Mouse (Mus musculus) hindbrain, embryonic 15.5 days (tissue): ENCODE data around the gene Marf1. TPM values are rescaled to one million over a fixed set of nuclear protein-coding genes. Genes with fewer than 3 reads are reported as not detected.

Experiments used
- ATAC-seq: fragments of 200-750 bp; cut with Nextera tagmentation; 2 replicates; pipeline ENCODE4 v1.8.0; 2017; ENCODE audit warnings: low read depth, moderate number of reproducible peaks, moderate TSS enrichment; ENCODE audit not compliant: low FRiP score
- H3K27ac ChIP-seq: fragments of 300-500 bp; sonication (generic); replicated peaks from 2 replicates; pipeline ENCODE4 v1.5.1; 2015; ENCODE audit warnings: mild to moderate bottlenecking, inconsistent platforms
- H3K27me3 ChIP-seq: fragments of 300-500 bp; sonication (generic); 2 replicates; pipeline ENCODE4 v1.6.1; 2015; ENCODE audit warnings: control low read depth, inconsistent platforms
- H3K36me3 ChIP-seq: fragments of 300-500 bp; sonication (generic); 2 replicates; pipeline ENCODE4 v1.6.1; 2015; ENCODE audit warnings: control low read depth, inconsistent platforms
- H3K4me1 ChIP-seq: fragments of 300-500 bp; sonication (generic); replicated peaks from 2 replicates; pipeline ENCODE4 v1.6.1; 2015; ENCODE audit warnings: control low read depth, inconsistent platforms
- H3K4me2 ChIP-seq: fragments of 300-500 bp; sonication (generic); 2 replicates; pipeline ENCODE4 v1.6.1; 2015; ENCODE audit warnings: moderate library complexity, mild to moderate bottlenecking, inconsistent platforms
- H3K4me3 ChIP-seq: fragments of 300-500 bp; sonication (generic); 2 replicates; pipeline ENCODE4 v1.5.1; 2015; ENCODE audit warnings: mild to moderate bottlenecking, inconsistent platforms
- H3K9ac ChIP-seq: fragments of 300-500 bp; sonication (generic); 2 replicates; pipeline ENCODE4 v1.6.1; 2015; ENCODE audit warnings: inconsistent platforms
- H3K9me3 ChIP-seq: fragments of 300-500 bp; sonication (generic); 2 replicates; pipeline ENCODE4 v1.6.1; 2016; ENCODE audit warnings: control low read depth, inconsistent platforms
- WGBS: fragments of 180-500 bp; shearing (Covaris S2); methylation state at CpG from one replicate; pipeline ENCODE4 v1.1.7; 2015; 5-methylcytosine and 5-hydroxymethylcytosine counted together
- polyA plus RNA-seq: library from polyadenylated mRNA; unstranded; fragments of >200 nt; fragmentation: Nextera tagmentation; extraction: Ambion mirVana; gene quantifications from 2 replicates; pipeline ENCODE4 v1.2.1, GENCODE M21; 2015

Marf1 gene
- polyA plus RNA-seq, result 14.3 and 15.5 TPM in 2 replicates

- WGBS, result under 1% methylated on average over 40 of the region's 43 CpGs
- Histone ChIP-seq H3K4me3 (peak within 1 kb of the TSS; percentile 65), H3K27ac (peak within 1 kb of the TSS; percentile 67), H3K4me1 (peaks cover 23% of the 10 kb centered on the region), H3K36me3 (no peaks in the 10 kb centered on the region), H3K9me3 (no peaks in the 10 kb centered on the region), H3K9ac (peak within 1 kb of the TSS; percentile 54), H3K27me3 (no peaks in the 10 kb centered on the region), H3K4me2 (peak within 1 kb of the TSS; percentile 98)
- ATAC-seq, result peak; percentile 72
Observed at GRCm38 (mm10) chr16:14162988-14163416, at the start of gene Marf1, which contains the start of gene Nde1. TSS of gene Marf1 (minus strand) at chr16:14163351. TSS of gene Nde1 (plus strand) at chr16:14163275.

DNA sequence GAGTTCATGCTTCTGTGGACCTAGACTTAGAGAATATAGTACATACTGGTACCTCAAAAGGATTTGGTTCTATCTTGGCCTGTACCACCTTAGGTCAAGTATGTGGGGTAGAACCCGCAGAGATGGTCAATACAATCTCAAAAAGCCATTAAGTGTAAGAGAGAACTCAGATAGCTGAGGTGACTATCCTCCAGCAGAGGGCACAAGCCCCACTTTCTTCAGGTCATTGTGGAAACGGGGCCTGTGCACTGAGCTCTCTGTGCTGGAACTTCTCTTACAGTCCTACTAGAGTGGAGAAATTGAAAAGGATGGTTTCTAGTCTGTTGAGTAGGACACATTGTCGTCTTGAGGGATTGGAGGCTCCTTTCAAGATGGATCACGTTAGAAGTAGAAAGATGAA, 35.6 kb upstream of the Marf1 start:
- no peaks in the 10 kb centered on the region for H3K27me3 ChIP-seq
- no peak for ATAC-seq
- WGBS, result 78% methylated on average over 4 of the region's 4 CpGs

GRCm38 (mm10) chr16:14195427-14195826, 32.3 kb upstream of the Marf1 start:
- Histone ChIP-seq H3K36me3 (no peaks in the 10 kb centered on the region), H3K27me3 (no peaks in the 10 kb centered on the region), H3K9ac (no peak overlapping the region), H3K4me1 (no peaks in the 10 kb centered on the region), H3K9me3 (no peaks in the 10 kb centered on the region), H3K4me3 (no peak overlapping the region), H3K4me2 (no peak overlapping the region), H3K27ac (no peak overlapping the region)
- 39% methylated on average over 1 of the region's 1 CpGs for WGBS
- ATAC-seq, result no peak

More for the DNA sequence above, 35.6 kb upstream of the Marf1 start:
- no peaks in the 10 kb centered on the region for H3K9me3 ChIP-seq
- H3K4me1 ChIP-seq, result no peaks in the 10 kb centered on the region
- H3K4me3 ChIP-seq, result no peak overlapping the region
- H3K36me3 ChIP-seq, result no peaks in the 10 kb centered on the region
- H3K4me2 ChIP-seq, result no peak overlapping the region
- H3K9ac ChIP-seq, result no peak overlapping the region
- H3K27ac ChIP-seq, result no peak overlapping the region

DNA sequence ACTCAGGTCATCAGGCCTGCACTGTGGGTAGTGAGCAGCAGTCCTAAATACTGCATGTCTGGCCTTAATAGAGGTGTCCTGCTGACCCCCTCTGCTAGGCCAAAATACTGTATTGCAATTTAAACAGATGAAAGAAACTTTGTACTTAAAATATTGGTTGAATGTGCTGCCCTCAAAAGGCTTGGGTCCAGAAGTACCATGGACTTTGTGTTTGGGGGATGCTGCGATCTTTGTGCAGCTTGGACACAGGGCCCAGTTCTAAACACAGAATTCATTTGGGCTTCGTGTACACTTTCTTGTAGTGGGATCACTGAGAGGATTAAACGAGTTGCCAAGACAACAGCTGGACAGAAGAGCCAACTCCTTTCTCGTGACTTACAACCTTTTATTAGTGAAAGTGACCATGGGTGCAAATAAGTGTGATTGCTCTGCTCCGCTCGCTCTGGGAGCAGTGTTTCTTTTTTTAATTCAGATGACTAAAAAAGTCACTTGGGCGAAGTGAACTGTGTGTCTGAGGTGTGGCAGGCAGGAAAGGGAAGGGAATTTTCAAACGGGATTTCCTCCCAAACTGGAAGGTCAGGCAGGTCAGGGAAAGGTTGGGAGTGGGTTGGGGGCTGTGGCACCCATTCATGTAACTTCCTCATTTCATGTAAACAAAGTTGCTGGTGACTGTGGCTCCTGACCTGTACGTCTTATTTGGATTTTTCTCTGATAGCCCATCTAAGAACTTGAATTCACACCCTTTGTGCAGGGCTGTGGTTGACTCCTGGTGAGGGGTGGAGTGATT, 31.2 kb upstream of the Marf1 start:
- Histone ChIP-seq H3K27ac (no peak overlapping the region), H3K36me3 (no peaks in the 10 kb centered on the region), H3K4me2 (no peak overlapping the region), H3K9ac (no peak overlapping the region), H3K4me3 (no peak overlapping the region), H3K9me3 (no peaks in the 10 kb centered on the region), H3K27me3 (no peaks in the 10 kb centered on the region), H3K4me1 (no peaks in the 10 kb centered on the region)
- ATAC-seq, result no peak
- 73% methylated on average over 9 of the region's 9 CpGs for WGBS

DNA sequence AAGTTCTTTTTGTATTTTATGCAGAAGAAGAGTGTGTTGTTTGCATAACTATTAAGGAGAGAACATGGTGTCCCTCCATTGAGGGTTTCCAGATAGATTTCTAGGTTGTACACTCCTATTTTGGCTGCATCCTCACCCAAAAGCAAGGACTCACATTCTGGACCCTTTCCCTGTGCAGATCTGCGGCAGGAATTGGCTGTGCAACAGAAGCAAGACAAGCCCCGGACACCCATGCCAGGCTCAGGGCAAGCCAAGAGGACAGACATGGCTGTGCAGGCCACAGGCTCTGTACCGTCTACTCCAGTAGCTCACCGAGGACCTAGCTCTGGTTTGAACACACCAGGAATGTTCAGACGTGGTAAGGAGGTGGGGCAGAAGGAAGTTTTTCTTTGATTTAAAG, 22.4 kb upstream of the Marf1 start:
- Histone ChIP-seq H3K4me2 (no peak overlapping the region), H3K27ac (no peak overlapping the region), H3K36me3 (0 out of 2 replicates have a peak, but pooled peaks cover 6% of the 10 kb centered on the region), H3K9ac (no peak overlapping the region), H3K9me3 (no peaks in the 10 kb centered on the region), H3K4me3 (no peak overlapping the region), H3K27me3 (no peaks in the 10 kb centered on the region), H3K4me1 (no peaks in the 10 kb centered on the region)
- WGBS, result 94% methylated on average over 5 of the region's 5 CpGs
- no peak for ATAC-seq

DNA sequence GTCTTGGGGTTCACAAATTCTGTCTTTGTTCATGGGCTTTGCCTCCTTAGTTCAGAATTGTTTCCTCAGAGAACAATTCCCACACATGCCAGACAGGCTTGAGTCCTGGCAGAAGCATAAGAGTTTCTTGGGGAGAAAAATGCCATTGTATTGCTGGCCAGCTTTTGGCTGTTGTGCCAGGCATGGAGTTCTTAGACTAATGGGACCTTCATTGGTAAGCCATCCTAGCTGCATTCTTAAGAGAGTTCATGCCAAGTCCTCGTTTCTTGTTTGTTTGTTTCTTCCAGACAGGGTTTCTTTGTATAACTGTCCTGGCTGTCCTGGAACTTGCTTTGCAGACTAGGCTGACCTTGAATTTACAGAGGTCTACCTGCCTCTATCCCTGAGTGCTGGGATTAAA, 20.7 kb upstream of the Marf1 start:
- WGBS, result 73% methylated on average over 1 of the region's 1 CpGs
- H3K36me3 ChIP-seq, result 0 out of 2 replicates have a peak, but pooled peaks cover 6% of the 10 kb centered on the region
- no peaks in the 10 kb centered on the region for H3K9me3 ChIP-seq
- H3K4me3 ChIP-seq, result no peak overlapping the region
- no peak overlapping the region for H3K27ac ChIP-seq
- H3K9ac ChIP-seq, result no peak overlapping the region
- H3K4me2 ChIP-seq, result no peak overlapping the region
- no peak for ATAC-seq
- no peaks in the 10 kb centered on the region for H3K4me1 ChIP-seq
- H3K27me3 ChIP-seq, result no peaks in the 10 kb centered on the region

DNA sequence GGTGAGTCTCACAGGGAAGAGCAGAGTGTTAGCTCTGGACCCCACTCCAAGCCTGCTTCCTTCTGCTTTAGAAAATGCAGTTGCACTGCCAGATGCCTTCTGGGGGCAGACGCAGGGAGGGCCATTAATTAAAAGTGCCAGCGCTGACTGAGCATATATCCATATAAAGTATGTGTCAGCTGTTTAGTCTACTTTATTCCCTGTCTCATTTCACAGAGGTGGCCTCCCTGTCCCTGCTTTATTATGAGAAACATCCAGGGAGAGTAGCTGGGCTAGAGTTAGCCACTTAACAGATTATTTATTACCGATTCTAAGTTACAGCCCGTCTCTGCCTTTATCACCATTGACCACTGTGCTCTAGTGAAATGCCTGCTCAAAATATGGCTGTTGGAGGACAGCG, 19.2 kb upstream of the Marf1 start:
- no peaks in the 10 kb centered on the region for H3K4me1 ChIP-seq
- no peaks in the 10 kb centered on the region for H3K9me3 ChIP-seq
- 80% methylated on average over 5 of the region's 5 CpGs for WGBS
- H3K36me3 ChIP-seq, result 0 out of 2 replicates have a peak, but pooled peaks cover 6% of the 10 kb centered on the region
- H3K4me2 ChIP-seq, result no peak overlapping the region
- no peaks in the 10 kb centered on the region for H3K27me3 ChIP-seq
- no peak for ATAC-seq
- no peak overlapping the region for H3K4me3 ChIP-seq
- no peak overlapping the region for H3K9ac ChIP-seq
- H3K27ac ChIP-seq, result no peak overlapping the region

- Histone ChIP-seq H3K9ac (no peak overlapping the region), H3K27me3 (no peaks in the 10 kb centered on the region), H3K36me3 (no peaks in the 10 kb centered on the region), H3K4me1 (no peaks in the 10 kb centered on the region), H3K4me2 (no peak overlapping the region), H3K27ac (no peak overlapping the region), H3K4me3 (no peak overlapping the region), H3K9me3 (no peaks in the 10 kb centered on the region)
- 83% methylated on average over 6 of the region's 6 CpGs for WGBS
- ATAC-seq, result no peak
Observed at GRCm38 (mm10) chr16:14180163-14180733, 17.1 kb upstream of the Marf1 start.

DNA sequence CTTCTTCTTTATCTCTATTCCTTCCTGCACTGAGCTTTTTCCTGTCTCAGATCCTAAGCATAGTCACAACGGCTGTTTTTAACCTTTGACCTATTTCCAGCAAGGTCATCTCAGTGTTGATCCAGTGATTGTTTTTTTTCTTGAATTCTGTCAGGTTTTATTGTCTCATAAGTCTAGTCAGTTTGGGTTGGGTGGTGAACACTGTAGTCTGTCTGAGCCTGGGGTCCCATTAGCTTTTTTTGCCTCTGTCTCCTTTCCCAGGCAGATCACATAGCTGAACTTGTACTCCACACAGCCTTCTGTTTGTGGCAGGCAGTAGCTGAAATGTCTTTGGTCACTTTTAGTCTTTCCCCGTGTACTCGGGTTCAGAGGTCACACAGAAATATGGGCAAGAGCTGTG, 14.9 kb upstream of the Marf1 start:
- Histone ChIP-seq H3K4me1 (no peaks in the 10 kb centered on the region), H3K27me3 (no peaks in the 10 kb centered on the region), H3K9ac (no peak overlapping the region), H3K27ac (no peak overlapping the region), H3K9me3 (no peaks in the 10 kb centered on the region), H3K4me2 (no peak overlapping the region), H3K36me3 (peaks cover 7% of the 10 kb centered on the region; the same call in 1 of the 2 replicates), H3K4me3 (no peak overlapping the region)
- 76% methylated on average over 3 of the region's 3 CpGs for WGBS
- ATAC-seq, result no peak

GRCm38 (mm10) chr16:14169706-14170105, 6.6 kb upstream of the Marf1 start:
- Histone ChIP-seq H3K4me2 (no peak overlapping the region), H3K4me3 (no peak overlapping the region), H3K9ac (no peak overlapping the region), H3K4me1 (no peaks in the 10 kb centered on the region), H3K9me3 (no peaks in the 10 kb centered on the region), H3K36me3 (peaks cover 10% of the 10 kb centered on the region; the same call in 1 of the 2 replicates), H3K27me3 (no peaks in the 10 kb centered on the region), H3K27ac (no peak overlapping the region)
- 92% methylated on average over 1 of the region's 1 CpGs for WGBS
- ATAC-seq, result no peak

DNA sequence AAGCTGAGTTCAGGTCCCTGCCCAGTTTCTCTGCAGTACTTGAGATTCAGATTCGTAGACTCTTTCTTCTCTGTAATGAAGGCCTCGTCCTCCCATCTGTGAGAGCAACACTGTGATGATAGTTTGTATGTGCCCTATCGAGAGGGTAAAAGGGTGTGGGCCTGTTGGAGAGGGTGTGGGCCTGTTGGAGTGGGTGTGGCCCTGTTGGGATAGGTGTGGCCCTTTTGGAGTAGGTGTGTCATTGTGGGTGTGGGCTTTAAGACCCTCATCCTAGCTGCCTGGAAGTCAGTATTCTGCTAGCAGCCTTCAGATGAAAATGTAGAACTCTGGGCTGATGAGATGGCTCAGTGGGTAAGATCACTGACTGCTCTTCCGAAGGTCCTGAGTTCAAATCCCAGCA, 3.3 kb upstream of the Marf1 start:
- H3K36me3 ChIP-seq, result 0 out of 2 replicates have a peak, but pooled peaks cover 3% of the 10 kb centered on the region
- no peak overlapping the region for H3K9ac ChIP-seq
- peaks cover 14% of the 10 kb centered on the region for H3K4me1 ChIP-seq
- H3K27me3 ChIP-seq, result no peaks in the 10 kb centered on the region
- no peak overlapping the region for H3K27ac ChIP-seq
- ATAC-seq, result no peak
- H3K4me3 ChIP-seq, result no peak overlapping the region
- 94% methylated on average over 4 of the region's 4 CpGs for WGBS
- H3K4me2 ChIP-seq, result no peak overlapping the region
- no peaks in the 10 kb centered on the region for H3K9me3 ChIP-seq

DNA sequence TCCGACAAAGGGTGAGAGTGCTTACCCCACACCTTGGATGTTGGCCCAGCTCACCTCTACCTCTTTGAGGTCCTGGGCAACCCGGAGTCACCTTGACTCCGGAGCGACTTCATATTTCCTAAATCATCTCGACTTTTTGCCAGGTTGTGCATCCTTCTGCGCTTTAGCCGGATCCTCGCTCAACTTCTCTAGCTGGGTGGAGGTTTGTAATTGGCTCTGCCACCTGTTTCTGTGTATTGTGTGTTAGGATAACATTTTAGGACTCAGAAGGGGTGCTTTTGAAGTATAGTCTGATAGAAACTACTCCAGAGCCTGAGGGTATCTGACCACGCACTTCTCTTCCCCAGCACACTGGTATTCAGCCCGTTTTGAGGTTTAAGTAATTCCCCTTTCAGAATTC, 580 bp upstream of the Marf1 start:
- Histone ChIP-seq H3K4me2 (peak overlapping the region; percentile 98), H3K27me3 (no peaks in the 10 kb centered on the region), H3K36me3 (no peaks in the 10 kb centered on the region), H3K4me1 (peaks cover 17% of the 10 kb centered on the region), H3K27ac (no peak overlapping the region), H3K4me3 (peak overlapping the region; percentile 65), H3K9ac (peak overlapping the region; percentile 54), H3K9me3 (no peaks in the 10 kb centered on the region)
- WGBS, result 3% methylated on average over 10 of the region's 10 CpGs
- ATAC-seq, result no peak
